Mouse (Mus musculus) forebrain, embryonic 14.5 days (tissue): ENCODE results near the gene Sphkap. TPM values are rescaled to one million over a fixed set of nuclear protein-coding genes. Genes with fewer than 3 reads are reported as not detected.

Experiments
- ATAC-seq: fragments of 200-750 bp; cut with Nextera tagmentation; 2 replicates; pipeline ENCODE4 v1.8.0; 2017; ENCODE audit warnings: mild to moderate bottlenecking, moderate library complexity
- DNase-seq: peaks from one replicate; pipeline ENCODE4 v3.0.0-alpha.2; 2015; ENCODE audit warnings: low spot score
- H3K27ac ChIP-seq: fragments of 300-500 bp; sonication (generic); 2 replicates; pipeline ENCODE4 v1.5.1; 2014; ENCODE audit warnings: low read depth, mild to moderate bottlenecking, control low read depth, low read length, moderate library complexity
- H3K27me3 ChIP-seq: fragments of 300-500 bp; sonication (generic); replicated peaks from 2 replicates; pipeline ENCODE4 v1.6.1; 2014; ENCODE audit warnings: low read length, control low read depth, mixed read lengths; ENCODE audit not compliant: control insufficient read depth, insufficient read depth
- H3K36me3 ChIP-seq: fragments of 300-500 bp; sonication (generic); 2 replicates; pipeline ENCODE4 v1.6.1; 2014; ENCODE audit warnings: low read length, control low read depth; ENCODE audit not compliant: control insufficient read depth, insufficient read depth
- H3K4me1 ChIP-seq: fragments of 300-500 bp; sonication (generic); 2 replicates; pipeline ENCODE4 v1.6.1; 2014; ENCODE audit warnings: antibody characterized with exemption, low read length, control low read depth; ENCODE audit not compliant: control insufficient read depth, insufficient read depth
- H3K4me2 ChIP-seq: fragments of 300-500 bp; sonication (generic); 2 replicates; pipeline ENCODE4 v1.6.1; 2014; ENCODE audit warnings: mild to moderate bottlenecking, control low read depth, low read length
- H3K4me3 ChIP-seq: fragments of 300-500 bp; sonication (generic); 2 replicates; pipeline ENCODE4 v1.5.1; 2014; ENCODE audit warnings: low read depth, low read length, control low read depth
- H3K9ac ChIP-seq: fragments of 300-500 bp; sonication (generic); 2 replicates; pipeline ENCODE4 v1.6.1; 2014; ENCODE audit warnings: mild to moderate bottlenecking, low read length, control low read depth, moderate library complexity
- H3K9me3 ChIP-seq: fragments of 300-500 bp; sonication (generic); replicated peaks from 2 replicates; pipeline ENCODE4 v1.6.1; 2016; ENCODE audit warnings: low read length, control low read depth, mixed read lengths; ENCODE audit not compliant: control insufficient read depth
- WGBS: fragments of 180-500 bp; shearing (Covaris S2); extraction: QIAGEN DNeasy Blood & Tissue Kit; methylation state at CpG from one replicate; pipeline ENCODE4 v1.1.7; 2014; 5-methylcytosine and 5-hydroxymethylcytosine counted together
- polyA plus RNA-seq: library from polyadenylated mRNA; unstranded; fragments of >200 nt; fragmentation: Nextera tagmentation; extraction: Ambion mirVana; gene quantifications from 2 replicates; pipeline ENCODE4 v1.2.1, GENCODE M21; 2014

Sphkap gene
- polyA plus RNA-seq, 1 experiment from 2014 or later = 10.5 TPM

DNA sequence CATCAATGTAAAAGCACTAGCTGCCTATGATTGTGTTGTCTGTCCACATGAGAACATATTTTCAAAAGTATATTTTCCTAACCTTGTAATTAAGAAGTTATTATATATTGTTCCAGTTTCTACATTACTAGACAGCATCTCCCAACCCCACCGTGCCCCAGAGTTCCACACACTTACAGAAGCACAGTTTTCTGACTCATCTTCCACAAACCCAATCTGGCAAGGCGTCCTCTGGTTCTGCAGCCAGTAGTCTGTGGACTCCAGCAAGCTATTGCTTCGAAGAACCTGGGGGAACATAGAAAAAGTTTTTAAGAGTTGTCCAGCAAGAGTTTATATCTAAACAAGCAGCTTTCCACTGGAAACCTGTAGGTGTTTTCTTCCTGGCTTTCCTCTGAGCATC, 68.6 kb downstream of the Sphkap start:
- no peaks in the 10 kb centered on the region for H3K9me3 ChIP-seq
- H3K36me3 ChIP-seq = no peaks in the 10 kb centered on the region
- 91% methylated on average over 3 of the region's 3 CpGs for WGBS
- no peak for DNase-seq
- no peak overlapping the region for H3K4me3 ChIP-seq
- H3K27me3 ChIP-seq = no peaks in the 10 kb centered on the region
- no peak overlapping the region for H3K9ac ChIP-seq
- no peak for ATAC-seq
- no peak overlapping the region for H3K4me2 ChIP-seq
- H3K4me1 ChIP-seq = no peaks in the 10 kb centered on the region
- no peak overlapping the region for H3K27ac ChIP-seq

DNA sequence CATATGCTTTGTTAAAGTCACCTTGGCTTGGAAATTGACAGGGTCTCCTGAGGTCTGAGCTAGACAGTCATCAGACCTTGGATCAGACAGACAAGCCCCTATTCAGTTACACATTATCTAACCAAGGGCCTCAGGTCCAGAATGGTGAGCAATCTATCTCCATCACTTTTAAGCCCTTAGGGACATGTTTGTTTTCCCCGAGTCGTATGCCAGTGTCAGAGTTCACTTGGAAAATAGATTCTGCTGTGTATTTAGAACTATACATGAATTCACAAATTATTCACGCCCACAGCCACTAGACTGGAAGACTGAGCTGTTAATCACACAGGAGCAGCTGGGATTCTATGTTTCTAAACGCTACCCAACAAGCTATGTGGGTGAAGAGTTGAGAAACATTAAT, 91.1 kb downstream of the Sphkap start:
- 68% methylated on average over 4 of the region's 4 CpGs for WGBS
- ATAC-seq = no peak

DNA sequence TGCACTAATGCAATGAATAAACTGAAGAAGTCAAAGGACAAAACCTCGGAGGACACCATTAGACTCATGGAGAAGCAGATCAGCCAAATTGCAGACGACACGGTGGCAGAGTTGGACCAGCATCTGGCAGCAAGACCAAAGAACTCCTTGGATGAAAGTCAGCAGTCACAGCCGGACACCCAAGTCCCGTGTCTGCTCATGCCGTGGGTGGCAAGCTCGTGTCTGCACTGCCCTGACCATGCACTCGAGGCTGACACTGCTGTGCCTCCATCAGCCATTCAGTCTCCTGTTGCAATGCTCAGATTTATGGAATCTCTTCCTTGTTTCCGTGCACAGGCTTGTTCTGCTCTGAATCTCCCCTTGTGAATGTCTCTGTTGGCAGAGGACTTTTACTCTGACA, 92.9 kb downstream of the Sphkap start:
- WGBS = 87% methylated on average over 9 of the region's 9 CpGs
- H3K9ac ChIP-seq = no peak overlapping the region
- no peaks in the 10 kb centered on the region for H3K36me3 ChIP-seq
- H3K27me3 ChIP-seq = no peaks in the 10 kb centered on the region
- no peak for ATAC-seq
- H3K4me3 ChIP-seq = no peak overlapping the region
- no peaks in the 10 kb centered on the region for H3K4me1 ChIP-seq
- H3K4me2 ChIP-seq = no peak overlapping the region
- no peak overlapping the region for H3K27ac ChIP-seq
- no peaks in the 10 kb centered on the region for H3K9me3 ChIP-seq
- no peak for DNase-seq

More for the DNA sequence above, 91.1 kb downstream of the Sphkap start:
- peak; percentile 41 for DNase-seq
- no peaks in the 10 kb centered on the region for H3K4me1 ChIP-seq
- no peak overlapping the region for H3K4me3 ChIP-seq
- H3K36me3 ChIP-seq = no peaks in the 10 kb centered on the region
- no peaks in the 10 kb centered on the region for H3K27me3 ChIP-seq
- no peak overlapping the region for H3K27ac ChIP-seq
- no peak overlapping the region for H3K9ac ChIP-seq
- H3K4me2 ChIP-seq = no peak overlapping the region
- H3K9me3 ChIP-seq = no peaks in the 10 kb centered on the region

DNA sequence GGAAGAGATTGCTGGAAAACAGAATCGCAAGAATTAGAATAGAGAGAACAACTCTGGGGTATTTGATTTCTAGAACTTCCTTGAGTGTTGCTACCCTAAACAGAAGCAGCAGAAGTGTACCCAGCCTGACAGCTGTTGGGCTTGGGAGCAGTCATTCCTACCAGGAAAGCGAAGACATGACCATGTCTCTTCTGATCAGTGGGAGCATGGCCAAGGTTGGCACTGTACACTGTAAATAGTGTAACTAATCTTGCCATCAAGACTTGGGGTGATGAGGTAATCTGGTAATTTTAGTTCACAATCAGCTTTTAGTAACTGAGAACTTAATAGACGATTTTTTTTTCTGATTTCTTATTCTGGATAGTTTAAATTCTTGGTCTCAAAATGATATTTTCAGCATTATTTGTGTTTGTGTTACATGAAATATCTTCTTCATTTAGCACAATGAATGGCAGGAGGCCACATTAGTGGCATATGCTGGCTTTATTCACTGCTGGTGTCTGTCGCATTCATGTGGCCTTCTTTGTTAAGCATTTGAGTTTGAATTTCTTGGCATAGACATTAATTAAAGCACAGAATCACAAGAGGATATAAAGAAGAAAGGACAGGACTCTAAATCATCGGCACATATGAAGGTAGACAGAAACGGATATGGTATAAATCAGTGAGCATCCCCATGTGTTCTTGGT, 96.2 kb downstream of the Sphkap start:
- Histone ChIP-seq H3K4me1 (no peaks in the 10 kb centered on the region), H3K4me3 (no peak overlapping the region), H3K27me3 (no peaks in the 10 kb centered on the region), H3K9me3 (no peaks in the 10 kb centered on the region), H3K36me3 (no peaks in the 10 kb centered on the region), H3K4me2 (no peak overlapping the region), H3K9ac (no peak overlapping the region), H3K27ac (no peak overlapping the region)
- WGBS = 73% methylated on average over 6 of the region's 6 CpGs
- DNase-seq (peak; percentile 30), ATAC-seq (no peak)

DNA sequence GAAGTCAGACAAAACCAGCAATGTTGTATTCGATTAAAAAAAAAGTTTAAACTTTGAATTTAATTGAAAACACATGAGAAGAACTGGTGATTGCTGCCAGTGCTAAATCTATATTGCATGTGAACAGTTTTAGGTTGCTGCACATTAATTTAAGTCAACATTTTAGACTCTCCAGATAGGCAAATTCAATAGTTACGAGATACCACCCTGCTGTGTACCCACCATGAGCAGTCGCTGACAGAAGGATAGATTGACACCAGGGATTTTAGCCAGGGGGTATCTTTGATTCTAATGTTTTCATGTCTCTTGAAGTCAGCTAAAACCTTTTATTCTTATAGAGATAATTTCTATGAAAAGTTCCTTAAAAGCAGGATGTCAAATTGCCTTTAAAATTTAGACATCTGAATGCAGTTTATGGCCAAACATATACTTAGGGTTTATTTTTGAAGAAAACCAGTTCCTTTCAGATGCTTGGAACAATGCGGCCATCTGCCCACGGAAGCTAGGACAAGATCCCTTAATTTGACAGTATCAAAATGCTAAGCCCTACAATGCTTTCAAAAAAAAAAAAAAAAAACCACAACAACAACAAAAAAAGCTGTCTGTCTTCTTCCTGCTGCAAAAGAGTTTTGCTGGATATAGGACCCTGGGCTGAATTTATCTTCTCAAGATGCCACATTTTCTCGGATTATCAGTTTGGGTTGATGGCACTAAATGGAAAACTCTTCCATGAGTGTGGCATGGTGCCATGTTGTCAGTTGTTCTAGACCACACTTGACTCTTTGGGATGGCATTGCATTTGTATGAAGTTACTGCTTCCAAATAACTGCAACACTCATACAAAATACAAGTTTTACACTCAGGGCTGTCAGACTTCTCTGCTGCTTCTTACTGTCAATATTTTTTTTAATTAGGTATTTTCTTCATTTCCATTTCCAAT, 110.6 kb downstream of the Sphkap start:
- Histone ChIP-seq H3K9ac (no peak overlapping the region), H3K4me2 (no peak overlapping the region), H3K4me1 (no peaks in the 10 kb centered on the region), H3K36me3 (no peaks in the 10 kb centered on the region), H3K9me3 (no peaks in the 10 kb centered on the region), H3K27ac (no peak overlapping the region), H3K27me3 (no peaks in the 10 kb centered on the region), H3K4me3 (no peak overlapping the region)
- DNase-seq (peak; percentile 27), ATAC-seq (no peak)
- 73% methylated on average over 6 of the region's 6 CpGs for WGBS

DNA sequence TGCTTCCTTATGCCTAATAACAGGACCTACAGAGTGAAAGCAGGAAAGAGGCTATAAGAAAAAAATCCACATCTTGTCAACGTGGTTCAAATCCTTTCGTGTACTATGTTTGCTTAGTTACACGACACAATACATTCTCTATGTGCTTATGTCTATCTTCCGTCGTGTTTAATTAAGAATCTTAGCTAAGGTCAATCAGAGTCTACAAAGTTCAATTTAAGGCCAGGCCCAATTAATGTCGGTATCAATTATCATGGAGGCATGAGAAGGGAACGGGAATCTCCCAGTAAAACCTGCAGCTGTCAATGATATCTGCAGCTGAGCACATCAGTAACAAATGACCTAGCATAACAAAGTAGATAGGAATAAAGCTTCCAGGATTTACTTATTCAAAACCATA, 122.1 kb downstream of the Sphkap start:
- no peak overlapping the region for H3K9ac ChIP-seq
- DNase-seq = no peak
- 64% methylated on average over 7 of the region's 7 CpGs for whole genome bisulfite sequencing
- H3K4me3 ChIP-seq = no peak overlapping the region
- H3K4me2 ChIP-seq = no peak overlapping the region
- no peak for ATAC-seq
- H3K27ac ChIP-seq = no peak overlapping the region
- H3K27me3 ChIP-seq = no peaks in the 10 kb centered on the region
- no peaks in the 10 kb centered on the region for H3K4me1 ChIP-seq
- no peaks in the 10 kb centered on the region for H3K36me3 ChIP-seq
- no peaks in the 10 kb centered on the region for H3K9me3 ChIP-seq

DNA sequence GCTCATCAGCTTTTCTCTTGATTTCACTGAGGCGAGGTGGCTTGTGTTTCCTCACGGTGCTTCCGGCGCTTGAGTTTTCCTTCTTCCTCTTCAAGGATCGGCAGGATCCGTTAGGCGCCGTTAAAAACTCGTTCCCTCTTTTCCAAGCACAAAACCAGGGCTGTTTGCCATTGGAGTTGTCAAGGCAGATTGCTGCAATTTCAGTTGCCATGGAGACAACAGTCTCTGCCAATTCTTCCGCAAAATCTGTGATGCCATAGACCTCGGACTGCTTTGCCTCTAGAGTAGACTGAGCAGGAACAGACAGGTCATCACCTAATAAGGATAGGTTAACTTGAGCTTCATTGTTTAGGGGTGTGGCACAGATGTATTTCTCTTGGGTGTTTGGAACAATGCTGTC, 131.0 kb downstream of the Sphkap start:
- Histone ChIP-seq H3K36me3 (no peaks in the 10 kb centered on the region), H3K27ac (peak overlapping the region; percentile 62), H3K4me2 (no peak overlapping the region), H3K4me3 (no peak overlapping the region), H3K9ac (no peak overlapping the region), H3K9me3 (no peaks in the 10 kb centered on the region), H3K27me3 (no peaks in the 10 kb centered on the region), H3K4me1 (peaks cover 3% of the 10 kb centered on the region; the same call in 1 of the 2 replicates)
- DNase-seq (peak; percentile 92), ATAC-seq (peak; percentile 89)
- 46% methylated on average over 11 of the region's 11 CpGs for whole genome bisulfite sequencing

DNA sequence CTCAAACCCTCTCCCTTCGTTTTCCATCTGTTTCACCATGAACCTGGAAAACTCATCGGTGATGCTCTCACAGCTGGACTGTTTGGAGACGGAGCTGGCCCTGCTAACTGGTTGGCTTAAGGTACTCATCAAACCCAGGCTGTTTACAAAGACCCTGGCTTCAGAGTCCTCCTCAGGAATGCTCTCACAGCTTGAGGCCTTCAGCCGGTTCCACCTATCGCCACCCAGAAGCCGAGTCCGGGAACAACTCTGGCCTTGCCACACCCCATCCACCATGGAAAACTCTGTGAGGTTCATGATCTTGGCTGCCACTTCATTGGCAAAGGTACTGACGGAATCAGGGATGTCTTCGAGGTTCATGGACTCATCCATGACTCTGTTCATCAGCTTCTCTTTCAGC, 131.4 kb downstream of the Sphkap start:
- peaks cover 3% of the 10 kb centered on the region; the same call in 1 of the 2 replicates for H3K4me1 ChIP-seq
- no peak overlapping the region for H3K4me3 ChIP-seq
- no peak overlapping the region for H3K4me2 ChIP-seq
- H3K36me3 ChIP-seq = no peaks in the 10 kb centered on the region
- no peaks in the 10 kb centered on the region for H3K27me3 ChIP-seq
- peak overlapping the region; percentile 62 for H3K27ac ChIP-seq
- no peaks in the 10 kb centered on the region for H3K9me3 ChIP-seq
- DNase-seq (no peak), ATAC-seq (peak; percentile 55; the same call in 1 of the 2 replicates)
- no peak overlapping the region for H3K9ac ChIP-seq
- 86% methylated on average over 9 of the region's 9 CpGs for WGBS

DNA sequence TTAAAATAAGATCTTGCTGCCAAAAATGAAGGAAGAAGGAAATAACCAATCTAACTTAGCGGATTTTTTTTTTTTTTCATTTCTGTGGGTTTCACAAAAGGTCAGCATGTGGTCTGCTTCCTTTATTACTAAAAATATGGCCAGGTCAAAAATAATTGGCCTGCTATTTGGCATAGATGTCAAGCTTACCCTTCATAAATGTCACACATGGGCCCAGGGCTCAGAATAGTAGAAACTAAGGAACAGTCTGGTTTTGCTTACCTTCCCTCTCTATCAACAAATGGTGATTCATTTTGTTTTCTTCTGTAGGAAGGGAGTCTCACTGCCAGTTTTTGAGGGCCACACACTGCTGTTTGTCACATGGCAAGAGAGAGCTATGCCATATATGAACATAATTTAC, 156.3 kb downstream of the Sphkap start:
- H3K9me3 ChIP-seq = no peaks in the 10 kb centered on the region
- H3K36me3 ChIP-seq = no peaks in the 10 kb centered on the region
- no peak for ATAC-seq
- DNase-seq = no peak
- no peaks in the 10 kb centered on the region for H3K4me1 ChIP-seq
- no peak overlapping the region for H3K27ac ChIP-seq
- WGBS = 93% methylated on average over 1 of the region's 1 CpGs
- H3K27me3 ChIP-seq = no peaks in the 10 kb centered on the region
- no peak overlapping the region for H3K4me3 ChIP-seq
- H3K9ac ChIP-seq = no peak overlapping the region
- no peak overlapping the region for H3K4me2 ChIP-seq
